Mouse (Mus musculus): ENCODE data around the gene Rnf166. TPM values are rescaled to one million over a fixed set of nuclear protein-coding genes. Genes with fewer than 3 reads are reported as not detected.

Gene Rnf166
- total RNA-seq, 4 experiments from 2014 or later = 33.2 to 39.7 (median 37.7) TPM

- no peak for DNase-seq (ENCODE audit: low spot score in 2 of 2)
Measured at GRCm38 (mm10) chr8:122441326-122441725, 34.5 kb downstream of the Rnf166 start.

GRCm38 (mm10) chr8:122439336-122439735 lies 36.5 kb downstream of the Rnf166 start:
- DNase-seq (ENCODE audit: low spot score in 2 of 2) = no peak

GRCm38 (mm10) chr8:122437708-122438331 lies 38.0 kb downstream of the Rnf166 start:
- DNase-seq (ENCODE audit: low spot score in 2 of 2) = no peak

- DNase-seq (ENCODE audit: low spot score in 2 of 2) = no peak
Measured at GRCm38 (mm10) chr8:122436586-122437125, 39.2 kb downstream of the Rnf166 start.

- DNase-seq (ENCODE audit: low spot score in 2 of 2) = no peak
Measured at GRCm38 (mm10) chr8:122436146-122436545, 39.7 kb downstream of the Rnf166 start.

GRCm38 (mm10) chr8:122435375-122435774 lies 40.5 kb downstream of the Rnf166 start:
- no peak for DNase-seq (ENCODE audit: low spot score in 2 of 2)

- DNase-seq (ENCODE audit: low spot score in 2 of 2) = no peak
Measured at GRCm38 (mm10) chr8:122433269-122433905, 42.5 kb downstream of the Rnf166 start.

GRCm38 (mm10) chr8:122432443-122433268 lies 43.2 kb downstream of the Rnf166 start, which contains the start of gene Cyba:
Gene Cyba, minus strand, starts transcription at chr8:122432930.
- no peak for DNase-seq (ENCODE audit: low spot score in 2 of 2)

GRCm38 (mm10) chr8:122431694-122432442 lies 44.0 kb downstream of the Rnf166 start:
- DNase-seq (ENCODE audit: low spot score in 2 of 2) = no peak

GRCm38 (mm10) chr8:122430646-122431045 lies 45.2 kb downstream of the Rnf166 start:
- no peak for DNase-seq (ENCODE audit: low spot score in 2 of 2)

GRCm38 (mm10) chr8:122430058-122430636 lies 45.7 kb downstream of the Rnf166 start:
- no peak for DNase-seq (ENCODE audit: low spot score in 2 of 2)

- DNase-seq (ENCODE audit: low spot score in 2 of 2) = no peak
Measured at GRCm38 (mm10) chr8:122428163-122428562, 47.7 kb downstream of the Rnf166 start.

GRCm38 (mm10) chr8:122427607-122428006 lies 48.3 kb downstream of the Rnf166 start:
- no peak for DNase-seq (ENCODE audit: low spot score in 2 of 2)

- no peak for DNase-seq (ENCODE audit: low spot score in 2 of 2)
Measured at GRCm38 (mm10) chr8:122426145-122426544, 49.7 kb downstream of the Rnf166 start.

- DNase-seq (ENCODE audit: low spot score in 2 of 2) = no peak
Measured at GRCm38 (mm10) chr8:122423659-122424058, 52.2 kb downstream of the Rnf166 start.

- no peak for DNase-seq (ENCODE audit: low spot score in 2 of 2)
Measured at GRCm38 (mm10) chr8:122423217-122423616, 52.6 kb downstream of the Rnf166 start.

GRCm38 (mm10) chr8:122421376-122422070 lies 54.3 kb downstream of the Rnf166 start, which contains the start of gene Il17c:
Gene Il17c, plus strand, starts transcription at chr8:122422020.
- DNase-seq (ENCODE audit: low spot score in 2 of 2) = no peak

- peak; percentile 25 to 70 for DNase-seq (ENCODE audit: low spot score in 2 of 2)
Measured at GRCm38 (mm10) chr8:122419881-122420555, 55.8 kb downstream of the Rnf166 start.

Data from left cerebral cortex, adult 8-10 months (tissue).